Mouse (Mus musculus): Measurements from ENCODE around the gene G3bp1. TPM values are rescaled to one million over a fixed set of nuclear protein-coding genes. Genes with fewer than 3 reads are reported as not detected.
A peak's percentile ranks its signal among the peaks of the same experiment; 100 is the strongest.

Gene G3bp1
- polyA plus RNA-seq (2015; fragmentation: Nextera tagmentation; extraction: Ambion mirVana), result 150 and 160 TPM in 2 replicates

DNA sequence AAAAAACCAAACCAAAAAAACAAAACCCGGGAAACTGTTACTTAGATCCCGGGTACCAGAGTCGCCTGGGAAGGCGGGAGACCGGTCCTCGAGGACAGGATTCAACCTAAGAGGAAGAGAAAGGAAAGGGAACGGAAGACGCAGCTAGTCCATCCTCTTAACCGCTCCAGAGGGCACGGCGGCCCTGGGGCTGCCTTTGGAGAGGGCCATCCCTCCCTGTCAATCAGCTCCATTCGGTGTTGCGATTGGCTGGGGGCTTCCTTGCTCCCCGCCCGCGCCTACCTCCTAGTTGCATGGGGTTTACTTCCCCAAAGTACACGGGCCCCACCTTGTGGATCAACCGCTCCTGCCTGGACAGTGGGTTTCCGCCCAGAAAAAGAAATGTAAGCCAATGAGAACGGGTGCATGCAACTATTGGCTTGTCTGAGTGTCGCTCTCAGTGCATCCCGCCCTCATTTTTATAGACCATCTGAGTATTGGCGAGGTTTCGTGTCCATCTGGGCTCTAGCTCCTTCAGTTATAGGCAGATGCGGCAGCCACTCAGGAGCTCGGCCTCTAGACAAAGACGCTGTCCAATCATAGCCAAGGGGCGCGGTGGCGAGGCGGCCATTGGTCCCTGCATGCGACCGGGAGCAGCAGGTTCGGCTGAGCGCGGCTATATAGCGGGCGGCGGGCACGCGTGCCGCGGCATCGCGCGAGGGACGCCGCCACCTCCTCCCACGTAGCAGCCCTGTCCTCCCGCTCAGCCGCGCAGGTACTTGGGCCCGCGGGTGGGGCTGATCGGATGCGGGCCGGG, at the start of gene G3bp1:
Gene G3bp1 (plus strand): TSS at position 638 of the 796 bp plus-strand sequence.
- Histone ChIP-seq H3K4me1 (peaks cover 24% of the 10 kb centered on the region), H3K4me3 (replicated peaks) (peak within 1 kb of the TSS; percentile 65), H3K9ac (peak within 1 kb of the TSS; percentile 77), H3K27ac (replicated peaks) (peak within 1 kb of the TSS; percentile 92), H3K9me3 (replicated peaks) (no peaks in the 10 kb centered on the region), H3K36me3 (peaks cover 12% of the 10 kb centered on the region; the same call in 1 of the 2 replicates), H3K27me3 (no peaks in the 10 kb centered on the region), H3K4me2 (replicated peaks) (peak within 1 kb of the TSS; percentile 79)
- under 1% methylated on average over 57 of the region's 57 CpGs for WGBS
- peak; percentile 98 for ATAC-seq (ENCODE audit: insufficient number of reproducible peaks, low FRiP score, low TSS enrichment, low read depth)

DNA sequence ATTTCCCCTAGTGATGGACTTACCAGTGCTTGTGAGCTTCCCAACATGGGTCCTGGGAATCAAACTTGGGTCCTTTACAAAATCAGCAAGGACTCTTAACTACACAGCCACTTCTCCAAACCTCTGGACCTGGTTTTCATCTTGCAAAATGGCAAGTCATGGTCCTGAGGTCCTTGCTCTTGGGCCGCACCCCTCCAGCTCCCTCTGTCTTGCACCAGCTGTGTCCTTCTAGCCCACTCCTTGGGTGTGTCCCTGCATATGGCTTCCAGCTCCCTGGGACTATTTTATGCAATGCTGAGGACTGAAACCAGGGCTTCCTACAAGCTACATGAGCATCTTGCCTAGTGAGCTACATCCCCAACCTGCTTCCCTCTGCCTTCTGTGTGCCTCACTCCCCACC, 46.5 kb upstream of the G3bp1 start, which contains the start of gene Sparc:
Gene Sparc (minus strand): TSS at position 206 of the 400 bp plus-strand sequence.
- H3K27ac ChIP-seq (replicated peaks), result peak within 1 kb of the TSS; percentile 79
- H3K27me3 ChIP-seq, result no peaks in the 10 kb centered on the region
- ATAC-seq (ENCODE audit: insufficient number of reproducible peaks, low FRiP score, low TSS enrichment, low read depth), result no peak
- no peaks in the 10 kb centered on the region for H3K36me3 ChIP-seq
- no peak within 1 kb of the TSS for H3K9ac ChIP-seq
- 92% methylated on average over 1 of the region's 1 CpGs for WGBS
- H3K4me2 ChIP-seq (replicated peaks), result no peak within 1 kb of the TSS
- peaks cover 38% of the 10 kb centered on the region for H3K4me1 ChIP-seq
- no peaks in the 10 kb centered on the region for H3K9me3 ChIP-seq (replicated peaks)
- H3K4me3 ChIP-seq (replicated peaks), result no peak within 1 kb of the TSS

DNA sequence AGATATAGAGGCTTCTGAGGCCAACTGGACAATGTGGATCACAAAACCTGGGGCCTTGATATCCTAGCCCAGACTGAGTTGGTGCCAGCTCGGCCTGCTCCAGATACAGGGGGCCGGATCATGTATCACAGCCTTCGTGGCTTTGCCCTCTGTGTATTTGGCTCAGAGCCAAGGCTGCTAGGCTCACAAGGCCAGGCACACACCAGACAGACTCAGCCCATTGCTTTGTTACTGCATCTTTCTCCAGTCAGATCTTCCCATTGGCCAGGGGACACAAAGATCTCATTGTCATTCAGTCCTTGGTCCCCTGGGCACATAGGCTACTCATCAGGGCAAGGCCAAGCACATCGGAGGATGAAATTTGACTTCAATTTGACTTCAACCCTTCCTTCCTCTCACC, 45.7 kb upstream of the G3bp1 start:
- peaks cover 45% of the 10 kb centered on the region for H3K4me1 ChIP-seq
- H3K36me3 ChIP-seq, result no peaks in the 10 kb centered on the region
- ATAC-seq (ENCODE audit: insufficient number of reproducible peaks, low FRiP score, low TSS enrichment, low read depth), result peak; percentile 41; the same call in 1 of the 2 replicates
- no peak overlapping the region for H3K9ac ChIP-seq
- H3K4me3 ChIP-seq (replicated peaks), result no peak overlapping the region
- H3K27ac ChIP-seq (replicated peaks), result peak overlapping the region; percentile 79
- WGBS, result 15% methylated on average over 4 of the region's 4 CpGs
- no peaks in the 10 kb centered on the region for H3K27me3 ChIP-seq
- H3K9me3 ChIP-seq (replicated peaks), result no peaks in the 10 kb centered on the region
- H3K4me2 ChIP-seq (replicated peaks), result no peak overlapping the region

DNA sequence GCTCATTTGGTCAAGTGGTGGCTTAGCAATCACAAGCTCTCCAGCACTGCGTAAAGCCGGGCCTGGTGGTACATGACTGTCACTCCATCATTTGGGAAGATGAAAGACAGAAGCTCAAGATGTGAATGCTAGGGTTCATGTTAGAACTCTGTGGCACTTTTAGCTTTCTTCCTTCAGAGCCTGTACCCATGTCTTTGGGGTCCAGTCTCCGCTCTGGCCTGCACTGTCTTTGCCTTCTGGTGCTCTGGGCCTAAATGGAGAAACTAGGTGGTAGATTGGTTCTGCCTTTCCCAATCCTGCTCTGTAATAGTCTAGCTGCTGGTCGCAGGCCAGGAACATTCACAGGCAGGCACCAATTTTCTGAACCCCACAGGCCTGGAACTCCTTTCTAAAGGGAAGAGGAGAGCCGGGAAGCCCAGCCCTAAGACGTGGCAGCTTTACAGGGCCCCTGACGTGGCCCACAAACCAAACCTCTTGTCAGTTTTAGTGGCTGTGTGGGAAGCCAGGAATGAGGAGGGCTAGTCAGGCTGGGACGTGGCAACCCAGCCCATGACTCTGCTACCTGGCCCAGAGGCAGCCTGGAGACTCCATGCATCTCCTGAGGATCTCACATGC, 44.6 kb upstream of the G3bp1 start:
- ATAC-seq (ENCODE audit: insufficient number of reproducible peaks, low FRiP score, low TSS enrichment, low read depth), result no peak
- Histone ChIP-seq H3K9me3 (replicated peaks) (no peaks in the 10 kb centered on the region), H3K9ac (no peak overlapping the region), H3K4me2 (replicated peaks) (no peak overlapping the region), H3K27me3 (no peaks in the 10 kb centered on the region), H3K36me3 (no peaks in the 10 kb centered on the region), H3K4me3 (replicated peaks) (no peak overlapping the region), H3K4me1 (peaks cover 47% of the 10 kb centered on the region), H3K27ac (replicated peaks) (peak overlapping the region; percentile 79)
- 65% methylated on average over 8 of the region's 8 CpGs for WGBS

DNA sequence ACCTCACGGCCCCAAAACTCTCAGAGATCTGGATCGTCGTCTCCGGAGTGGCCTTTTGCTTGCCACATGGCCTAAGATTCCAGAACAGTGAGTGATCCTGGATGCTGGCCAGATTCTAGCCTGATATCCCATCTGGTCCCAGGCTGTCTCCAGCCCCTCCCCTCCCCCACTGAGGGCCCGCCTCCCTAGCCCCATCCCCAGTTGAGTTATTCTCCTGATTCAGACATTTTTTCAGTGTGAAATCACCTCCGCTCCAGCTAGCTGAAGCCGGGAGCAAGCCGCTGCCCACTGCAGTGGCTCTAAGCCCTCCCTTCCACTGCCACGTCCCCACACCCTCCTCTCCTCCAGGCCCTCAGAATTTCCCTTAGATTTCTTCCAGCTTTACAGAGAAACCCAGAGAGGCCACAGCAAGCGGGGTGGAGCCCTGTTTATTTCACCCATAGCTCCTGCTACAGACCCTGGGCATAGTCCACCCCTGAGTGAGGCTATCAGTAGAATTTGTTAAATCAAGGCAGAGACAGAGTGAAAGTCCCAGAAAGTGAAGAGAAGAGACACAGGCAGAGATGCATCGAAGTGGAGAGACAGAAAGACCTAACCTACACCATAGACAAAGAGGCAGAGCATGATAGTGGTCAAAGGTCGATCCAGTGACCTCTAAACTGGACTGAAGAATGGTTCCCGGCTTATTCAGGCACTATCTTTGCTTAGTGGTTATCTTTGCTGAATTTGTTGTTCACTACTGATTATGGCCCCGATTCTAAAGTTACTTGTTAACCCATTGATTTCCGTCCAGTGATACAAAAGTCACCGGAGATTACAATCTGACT, 41.1 kb upstream of the G3bp1 start:
- Histone ChIP-seq H3K9ac (no peak overlapping the region), H3K27me3 (no peaks in the 10 kb centered on the region), H3K9me3 (replicated peaks) (no peaks in the 10 kb centered on the region), H3K27ac (replicated peaks) (peak overlapping the region; percentile 92), H3K36me3 (no peaks in the 10 kb centered on the region), H3K4me1 (peaks cover 42% of the 10 kb centered on the region), H3K4me3 (replicated peaks) (0 out of 2 replicates have a peak overlapping the region, but pooled peaks have one; percentile 10), H3K4me2 (replicated peaks) (peak overlapping the region; percentile 12; the same call in 1 of the 2 replicates)
- 31% methylated on average over 16 of the region's 16 CpGs for WGBS
- peak; percentile 89 for ATAC-seq (ENCODE audit: insufficient number of reproducible peaks, low FRiP score, low TSS enrichment, low read depth)

DNA sequence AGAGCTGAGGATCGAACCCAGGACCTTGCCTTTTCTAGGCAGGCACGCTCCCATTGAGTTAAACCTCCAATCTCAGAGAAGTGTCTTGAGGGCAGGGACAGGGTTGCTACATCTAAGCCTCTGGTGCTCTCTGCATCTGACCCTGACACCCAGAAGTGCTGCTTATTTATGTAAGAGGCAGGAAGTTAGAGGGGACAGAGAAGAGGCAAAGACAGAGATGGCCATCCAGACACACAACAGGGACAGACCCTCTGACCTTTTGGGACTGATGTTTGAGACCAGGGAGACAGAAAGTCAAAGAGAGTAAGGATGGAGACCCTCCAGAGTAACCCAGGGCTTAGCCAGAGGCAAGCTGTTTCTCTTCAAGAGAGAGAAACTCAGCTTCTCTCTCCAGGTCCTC, 39.5 kb upstream of the G3bp1 start:
- no peaks in the 10 kb centered on the region for H3K9me3 ChIP-seq (replicated peaks)
- H3K4me3 ChIP-seq (replicated peaks), result no peak overlapping the region
- H3K4me2 ChIP-seq (replicated peaks), result no peak overlapping the region
- H3K27ac ChIP-seq (replicated peaks), result no peak overlapping the region
- no peak overlapping the region for H3K9ac ChIP-seq
- no peaks in the 10 kb centered on the region for H3K36me3 ChIP-seq
- H3K4me1 ChIP-seq, result peaks cover 26% of the 10 kb centered on the region
- ATAC-seq (ENCODE audit: insufficient number of reproducible peaks, low FRiP score, low TSS enrichment, low read depth), result no peak
- WGBS, result 86% methylated on average over 2 of the region's 2 CpGs
- H3K27me3 ChIP-seq, result no peaks in the 10 kb centered on the region

DNA sequence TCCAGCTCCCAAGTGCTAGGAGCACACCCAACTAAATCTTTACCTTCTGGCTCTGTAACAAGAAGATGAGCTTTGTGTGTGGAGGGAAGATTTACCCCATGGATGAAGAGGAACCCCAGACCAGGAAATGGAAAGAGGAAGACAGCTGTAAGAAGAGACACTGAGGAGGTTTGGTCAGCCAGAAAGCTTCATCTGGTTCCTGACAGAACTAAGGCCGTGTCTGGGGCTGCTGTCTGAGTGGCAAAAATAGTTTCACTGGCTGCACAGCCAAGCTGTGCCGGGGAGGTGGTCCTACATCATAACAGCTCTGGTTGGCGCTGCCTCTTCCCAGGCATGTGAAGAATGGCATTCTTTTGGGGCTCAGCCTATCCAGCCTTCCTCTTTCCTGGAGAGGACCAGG, 36.5 kb upstream of the G3bp1 start:
- H3K4me1 ChIP-seq, result peaks cover 15% of the 10 kb centered on the region
- H3K27ac ChIP-seq (replicated peaks), result peak overlapping the region; percentile 63
- H3K9ac ChIP-seq, result no peak overlapping the region
- no peak; the same call in 1 of the 2 replicates for ATAC-seq (ENCODE audit: insufficient number of reproducible peaks, low FRiP score, low TSS enrichment, low read depth)
- WGBS, result 19% methylated on average over 3 of the region's 3 CpGs
- no peak overlapping the region for H3K4me3 ChIP-seq (replicated peaks)
- H3K4me2 ChIP-seq (replicated peaks), result no peak overlapping the region
- H3K36me3 ChIP-seq, result no peaks in the 10 kb centered on the region
- H3K9me3 ChIP-seq (replicated peaks), result no peaks in the 10 kb centered on the region
- no peaks in the 10 kb centered on the region for H3K27me3 ChIP-seq

DNA sequence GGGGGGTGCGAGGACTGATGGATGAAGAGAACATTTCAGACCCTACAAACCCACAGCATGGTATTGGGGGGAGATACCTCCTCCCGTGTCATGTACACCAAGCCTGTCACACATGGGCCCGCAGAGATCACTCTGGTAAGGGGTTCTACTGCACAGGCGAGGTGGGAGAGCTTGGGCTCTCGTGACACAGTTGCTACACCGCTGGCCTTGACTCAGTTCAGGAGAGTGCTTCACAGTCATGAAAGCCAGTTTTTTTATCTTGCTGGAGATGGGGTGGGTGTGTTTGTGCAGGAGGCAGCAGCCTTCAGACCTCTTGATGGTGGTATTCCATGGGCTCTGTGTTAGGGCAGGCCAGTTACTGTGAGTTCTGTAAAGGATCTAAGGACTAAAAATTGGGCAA, 33.4 kb upstream of the G3bp1 start:
- no peak overlapping the region for H3K27ac ChIP-seq (replicated peaks)
- 87% methylated on average over 6 of the region's 6 CpGs for WGBS
- H3K9me3 ChIP-seq (replicated peaks), result no peaks in the 10 kb centered on the region
- no peak overlapping the region for H3K4me2 ChIP-seq (replicated peaks)
- no peak overlapping the region for H3K9ac ChIP-seq
- no peaks in the 10 kb centered on the region for H3K36me3 ChIP-seq
- no peaks in the 10 kb centered on the region for H3K27me3 ChIP-seq
- no peak overlapping the region for H3K4me3 ChIP-seq (replicated peaks)
- ATAC-seq (ENCODE audit: insufficient number of reproducible peaks, low FRiP score, low TSS enrichment, low read depth), result no peak
- H3K4me1 ChIP-seq, result peaks cover 5% of the 10 kb centered on the region; the same call in 1 of the 2 replicates

DNA sequence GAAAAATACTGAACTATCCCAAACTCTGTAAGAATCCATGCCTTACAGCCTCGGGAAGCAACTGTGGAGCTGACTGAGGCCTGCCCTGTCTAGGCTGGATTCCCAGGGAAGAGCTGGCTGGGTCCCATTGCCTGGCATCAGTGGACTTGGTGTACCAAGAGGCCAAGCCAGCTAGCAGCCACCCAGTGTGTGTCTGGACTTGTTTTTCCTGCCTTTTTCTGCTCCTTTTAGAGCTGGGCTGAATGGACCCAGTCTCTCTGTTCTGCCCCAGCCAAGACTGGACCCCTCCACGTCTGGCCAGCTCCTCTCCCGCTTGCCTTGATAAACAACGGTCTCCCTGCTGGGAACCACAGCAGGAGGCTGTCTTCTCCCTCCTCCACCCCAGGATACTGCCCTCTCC, 31.5 kb upstream of the G3bp1 start:
- no peak overlapping the region for H3K9ac ChIP-seq
- no peaks in the 10 kb centered on the region for H3K36me3 ChIP-seq
- 0 out of 2 replicates have a peak, but pooled peaks cover 1% of the 10 kb centered on the region for H3K4me1 ChIP-seq
- H3K9me3 ChIP-seq (replicated peaks), result no peaks in the 10 kb centered on the region
- no peak for ATAC-seq (ENCODE audit: insufficient number of reproducible peaks, low FRiP score, low TSS enrichment, low read depth)
- no peaks in the 10 kb centered on the region for H3K27me3 ChIP-seq
- H3K4me3 ChIP-seq (replicated peaks), result no peak overlapping the region
- 40% methylated on average over 4 of the region's 4 CpGs for WGBS
- no peak overlapping the region for H3K27ac ChIP-seq (replicated peaks)
- H3K4me2 ChIP-seq (replicated peaks), result no peak overlapping the region

DNA sequence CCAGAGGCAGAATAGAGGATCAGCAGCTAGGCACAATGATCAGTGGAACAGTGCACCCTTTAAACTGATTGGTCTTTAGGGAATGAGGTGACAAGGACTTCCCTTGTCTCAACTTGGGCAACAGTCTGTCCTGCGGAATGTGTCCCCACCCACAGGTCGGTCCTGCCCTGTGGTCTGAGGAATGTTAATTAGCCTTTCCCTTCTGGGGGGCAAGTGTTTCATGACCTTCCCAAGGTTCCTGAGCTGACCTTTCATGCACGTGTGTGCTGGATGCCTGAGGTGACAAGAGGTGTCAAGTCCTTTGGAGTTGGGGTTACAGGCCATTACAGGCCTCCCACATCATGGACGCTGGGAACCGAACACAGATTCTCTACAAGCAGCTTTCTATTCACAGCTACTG, 29.8 kb upstream of the G3bp1 start:
- H3K4me1 ChIP-seq, result peaks cover 2% of the 10 kb centered on the region
- no peak overlapping the region for H3K4me3 ChIP-seq (replicated peaks)
- H3K4me2 ChIP-seq (replicated peaks), result no peak overlapping the region
- no peak for ATAC-seq (ENCODE audit: insufficient number of reproducible peaks, low FRiP score, low TSS enrichment, low read depth)
- H3K9ac ChIP-seq, result no peak overlapping the region
- no peaks in the 10 kb centered on the region for H3K27me3 ChIP-seq
- no peak overlapping the region for H3K27ac ChIP-seq (replicated peaks)
- 41% methylated on average over 5 of the region's 5 CpGs for WGBS
- H3K36me3 ChIP-seq, result no peaks in the 10 kb centered on the region
- H3K9me3 ChIP-seq (replicated peaks), result no peaks in the 10 kb centered on the region

DNA sequence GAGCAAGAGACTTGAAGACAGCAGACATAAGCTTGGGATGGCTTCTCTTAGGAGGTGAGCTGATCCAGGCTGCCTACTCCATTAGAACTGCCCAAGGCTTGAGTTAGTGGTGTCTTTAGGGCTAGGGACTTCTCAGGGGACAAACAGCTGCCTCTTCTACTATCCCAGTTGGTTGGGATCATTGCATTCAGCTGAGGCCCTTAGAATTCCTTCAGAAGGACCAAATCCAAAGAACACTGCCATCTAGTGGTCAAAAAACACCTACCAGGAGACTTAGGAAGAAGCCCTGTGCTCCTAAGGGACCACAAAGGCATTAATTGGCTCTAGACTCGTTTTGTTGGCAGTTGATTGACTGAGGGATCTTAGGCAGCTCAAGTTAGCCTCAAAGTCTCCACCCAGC, 24.7 kb upstream of the G3bp1 start:
- 4% methylated on average over 1 of the region's 1 CpGs for WGBS
- H3K4me2 ChIP-seq (replicated peaks), result no peak overlapping the region
- no peak overlapping the region for H3K9ac ChIP-seq
- H3K4me3 ChIP-seq (replicated peaks), result no peak overlapping the region
- H3K4me1 ChIP-seq, result peaks cover 13% of the 10 kb centered on the region
- 0 out of 2 replicates have a peak, but pooled peaks have one; percentile 17 for ATAC-seq (ENCODE audit: insufficient number of reproducible peaks, low FRiP score, low TSS enrichment, low read depth)
- peaks cover 28% of the 10 kb centered on the region for H3K36me3 ChIP-seq
- H3K27ac ChIP-seq (replicated peaks), result 0 out of 2 replicates have a peak overlapping the region, but pooled peaks have one; percentile 28
- no peaks in the 10 kb centered on the region for H3K27me3 ChIP-seq
- H3K9me3 ChIP-seq (replicated peaks), result no peaks in the 10 kb centered on the region
